Mouse (Mus musculus): ENCODE results near the gene Hfe. TPM values are rescaled to one million over a fixed set of nuclear protein-coding genes. Genes with fewer than 3 reads are reported as not detected.
A peak's percentile ranks its signal among the peaks of the same experiment; 100 is the strongest.

Gene Hfe
- polyA plus RNA-seq (2014; fragmentation: Nextera tagmentation; extraction: Ambion mirVana), result 3.5 and 4.7 TPM in 2 replicates

DNA sequence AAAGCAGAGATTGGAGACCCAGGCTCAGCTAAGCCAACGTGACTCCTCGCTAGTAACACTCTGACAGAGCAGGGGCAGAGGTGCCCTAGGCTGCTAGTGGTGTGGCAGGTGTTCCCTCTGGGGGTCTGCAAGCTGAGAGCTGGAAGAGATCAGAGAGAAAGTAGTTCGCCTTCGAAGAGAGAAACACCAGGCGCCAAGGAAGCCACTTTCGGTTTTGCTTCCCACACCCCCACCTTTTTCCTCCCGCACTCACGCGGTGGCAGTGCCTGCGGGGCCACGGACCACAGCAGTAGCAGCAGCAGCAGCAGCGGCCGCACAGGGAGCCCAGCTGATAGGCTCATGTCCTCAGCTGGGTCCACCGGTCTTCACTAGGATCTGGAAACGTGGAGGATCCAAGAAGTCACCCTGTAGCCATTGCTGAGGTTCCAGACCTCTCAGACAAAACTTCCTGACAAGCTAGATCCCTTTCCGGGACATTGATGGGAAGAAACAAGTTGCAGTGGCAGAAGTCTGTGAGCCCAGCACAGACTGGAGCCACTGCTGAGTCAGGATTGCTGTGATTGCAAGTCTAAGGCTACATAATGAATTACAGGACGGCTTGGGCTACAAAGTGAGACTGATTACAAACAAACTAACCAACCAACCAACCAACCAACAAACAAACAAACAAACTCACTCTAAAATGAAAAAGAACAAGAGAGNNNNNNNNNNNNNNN is at the start of gene Hfe:
Hfe (minus strand) TSS at position 481 of the 716 bp plus-strand sequence.
- DNase-seq (ENCODE audit: low spot score) (peak; percentile 36), ATAC-seq (0 out of 2 replicates have a peak, but pooled peaks have one; percentile 32)
- WGBS, result 5% methylated on average over 17 of the region's 17 CpGs
- no peak within 1 kb of the TSS for H3K27ac ChIP-seq (ENCODE audit: low read depth, low read length)
- H3K9ac ChIP-seq (ENCODE audit: low read length), result peak within 1 kb of the TSS; percentile 54
- H3K4me2 ChIP-seq (ENCODE audit: low read length), result peak within 1 kb of the TSS; percentile 52
- peaks cover 11% of the 10 kb centered on the region; the same call in 1 of the 2 replicates for H3K4me1 ChIP-seq (ENCODE audit: control insufficient read depth, insufficient read depth, low read length)
- no peaks in the 10 kb centered on the region for H3K36me3 ChIP-seq (ENCODE audit: control insufficient read depth, insufficient read depth, low read length)
- H3K27me3 ChIP-seq (replicated peaks; ENCODE audit: control insufficient read depth, insufficient read depth, low read length), result no peaks in the 10 kb centered on the region
- H3K9me3 ChIP-seq (replicated peaks; ENCODE audit: control insufficient read depth, low read length), result no peaks in the 10 kb centered on the region
- H3K4me3 ChIP-seq (ENCODE audit: low read depth, low read length), result peak within 1 kb of the TSS; percentile 20

DNA sequence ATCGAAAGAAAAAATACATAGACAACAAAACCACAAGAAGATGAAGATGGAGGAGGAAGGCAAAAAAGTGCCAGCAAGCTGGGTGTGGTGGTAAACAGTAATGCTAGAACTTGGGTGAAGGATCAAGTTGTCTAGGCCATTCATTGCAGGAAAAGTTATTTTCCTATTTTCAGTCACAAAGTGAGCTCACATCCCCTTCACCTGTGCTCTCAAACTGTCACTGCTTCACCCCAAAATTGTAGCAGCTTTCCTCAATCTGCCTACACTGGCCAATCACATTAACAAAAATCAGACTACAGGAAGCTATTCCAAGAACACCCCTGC is 49.2 kb upstream of the Hfe start:
- Histone ChIP-seq H3K9ac (ENCODE audit: low read length) (peak overlapping the region; percentile 64), H3K4me1 (ENCODE audit: control insufficient read depth, insufficient read depth, low read length) (peaks cover 31% of the 10 kb centered on the region), H3K27ac (ENCODE audit: low read depth, low read length) (peak overlapping the region; percentile 88; the same call in 1 of the 2 replicates), H3K36me3 (ENCODE audit: control insufficient read depth, insufficient read depth, low read length) (no peaks in the 10 kb centered on the region), H3K4me2 (ENCODE audit: low read length) (peak overlapping the region; percentile 89), H3K27me3 (replicated peaks; ENCODE audit: control insufficient read depth, insufficient read depth, low read length) (no peaks in the 10 kb centered on the region), H3K9me3 (replicated peaks; ENCODE audit: control insufficient read depth, low read length) (no peaks in the 10 kb centered on the region), H3K4me3 (ENCODE audit: low read depth, low read length) (peak overlapping the region; percentile 53; the same call in 1 of the 2 replicates)
- DNase-seq (ENCODE audit: low spot score) (no peak), ATAC-seq (no peak)
- WGBS, result 84% methylated on average over 1 of the region's 1 CpGs

DNA sequence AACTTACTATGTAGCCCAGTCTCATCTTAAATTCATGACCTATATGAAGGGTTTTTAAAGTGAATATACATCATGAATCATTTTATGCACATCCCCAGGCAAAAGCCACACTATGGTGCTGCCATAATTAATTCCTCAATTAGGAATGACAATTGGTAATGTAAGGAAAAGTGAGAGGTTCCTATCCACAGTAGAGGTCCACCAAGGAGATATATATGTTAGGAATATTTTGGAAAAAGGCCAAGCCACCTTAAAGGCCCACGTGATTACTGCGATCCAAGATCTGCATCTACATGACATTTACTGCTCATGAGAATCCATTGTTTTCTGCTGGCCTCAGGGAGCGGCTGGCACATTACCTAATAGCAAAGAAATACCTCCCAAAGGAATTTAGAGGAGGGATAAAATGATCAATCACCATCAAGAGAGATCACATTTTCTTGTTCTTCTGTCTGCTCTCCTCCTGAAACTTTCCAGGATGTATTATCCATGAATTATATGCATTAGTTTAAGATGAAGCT is 48.7 kb upstream of the Hfe start:
- no peak overlapping the region for H3K4me2 ChIP-seq (ENCODE audit: low read length)
- no peak overlapping the region for H3K4me3 ChIP-seq (ENCODE audit: low read depth, low read length)
- H3K9ac ChIP-seq (ENCODE audit: low read length), result no peak overlapping the region
- peaks cover 27% of the 10 kb centered on the region for H3K4me1 ChIP-seq (ENCODE audit: control insufficient read depth, insufficient read depth, low read length)
- no peaks in the 10 kb centered on the region for H3K27me3 ChIP-seq (replicated peaks; ENCODE audit: control insufficient read depth, insufficient read depth, low read length)
- H3K36me3 ChIP-seq (ENCODE audit: control insufficient read depth, insufficient read depth, low read length), result no peaks in the 10 kb centered on the region
- 78% methylated on average over 3 of the region's 3 CpGs for WGBS
- no peaks in the 10 kb centered on the region for H3K9me3 ChIP-seq (replicated peaks; ENCODE audit: control insufficient read depth, low read length)
- DNase-seq (ENCODE audit: low spot score) (no peak), ATAC-seq (no peak)
- no peak overlapping the region for H3K27ac ChIP-seq (ENCODE audit: low read depth, low read length)

DNA sequence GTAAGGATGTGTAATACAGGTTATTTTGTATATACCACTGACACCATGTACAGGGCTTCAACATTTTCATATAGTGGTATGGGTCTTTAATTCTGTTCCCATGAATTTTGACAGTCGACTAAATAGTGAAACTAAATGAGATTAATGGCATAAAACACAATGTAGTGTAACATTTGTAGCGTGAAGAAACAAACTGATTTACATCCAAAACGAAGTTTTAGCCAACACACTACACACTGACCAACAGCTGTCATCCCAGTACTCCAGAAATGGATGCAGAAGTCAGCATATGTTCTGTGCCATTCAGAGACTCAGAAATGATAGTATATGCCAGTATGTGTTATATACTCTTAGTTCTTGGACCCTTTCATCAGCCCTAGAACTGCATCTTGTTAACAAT is 47.3 kb upstream of the Hfe start:
- H3K27me3 ChIP-seq (replicated peaks; ENCODE audit: control insufficient read depth, insufficient read depth, low read length), result no peaks in the 10 kb centered on the region
- no peak for ATAC-seq
- H3K4me3 ChIP-seq (ENCODE audit: low read depth, low read length), result no peak overlapping the region
- H3K36me3 ChIP-seq (ENCODE audit: control insufficient read depth, insufficient read depth, low read length), result no peaks in the 10 kb centered on the region
- 43% methylated on average over 3 of the region's 3 CpGs for WGBS
- peak overlapping the region; percentile 67; the same call in 1 of the 2 replicates for H3K4me2 ChIP-seq (ENCODE audit: low read length)
- no peak for DNase-seq (ENCODE audit: low spot score)
- H3K9ac ChIP-seq (ENCODE audit: low read length), result no peak overlapping the region
- no peaks in the 10 kb centered on the region for H3K9me3 ChIP-seq (replicated peaks; ENCODE audit: control insufficient read depth, low read length)
- H3K4me1 ChIP-seq (ENCODE audit: control insufficient read depth, insufficient read depth, low read length), result peaks cover 16% of the 10 kb centered on the region
- no peak overlapping the region for H3K27ac ChIP-seq (ENCODE audit: low read depth, low read length)

DNA sequence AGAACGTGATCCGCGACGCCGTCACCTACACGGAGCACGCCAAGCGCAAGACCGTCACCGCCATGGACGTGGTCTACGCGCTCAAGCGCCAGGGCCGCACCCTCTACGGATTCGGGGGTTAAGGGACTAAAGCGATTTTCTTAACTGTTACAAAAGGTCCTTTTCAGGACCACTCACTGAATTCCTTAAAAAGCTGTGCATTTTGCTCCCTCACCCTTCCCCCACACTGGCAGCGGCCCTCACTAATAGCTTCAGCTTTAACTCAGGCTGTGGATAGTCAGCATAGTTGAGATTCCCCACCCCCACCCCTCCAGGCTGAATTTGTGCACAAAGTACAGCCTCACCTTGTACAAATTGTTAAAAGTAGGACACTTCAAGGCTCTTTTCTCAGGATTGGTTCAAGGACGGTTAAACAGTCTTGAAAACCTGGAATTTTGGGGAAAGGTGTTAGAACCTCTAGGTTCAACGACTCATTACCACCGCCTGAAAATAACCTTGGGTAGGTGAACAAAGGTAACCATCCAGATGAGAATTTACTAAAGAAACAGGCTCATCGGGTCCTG is 46.6 kb upstream of the Hfe start:
- DNase-seq (ENCODE audit: low spot score), result peak; percentile 54

DNA sequence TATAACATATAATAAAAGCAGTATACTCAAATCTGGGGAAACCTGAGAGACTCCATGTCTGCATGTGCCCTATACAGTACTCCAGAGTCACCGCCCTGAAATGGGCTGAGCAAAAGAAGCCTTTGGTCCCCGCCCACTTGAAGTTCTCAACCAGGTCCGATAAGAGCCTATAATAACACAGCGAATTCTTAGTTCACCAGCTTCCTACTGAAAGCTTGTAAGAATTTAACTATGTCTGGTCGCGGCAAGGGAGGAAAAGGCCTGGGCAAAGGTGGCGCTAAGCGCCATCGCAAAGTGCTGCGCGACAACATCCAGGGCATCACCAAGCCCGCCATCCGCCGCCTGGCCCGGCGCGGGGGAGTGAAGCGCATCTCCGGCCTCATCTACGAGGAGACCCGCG is 46.1 kb upstream of the Hfe start, which contains the start of gene Hist1h4b:
Hist1h4b (plus strand) TSS at position 224 of the 400 bp plus-strand sequence.
- H3K27me3 ChIP-seq (replicated peaks; ENCODE audit: control insufficient read depth, insufficient read depth, low read length), result no peaks in the 10 kb centered on the region
- H3K9ac ChIP-seq (ENCODE audit: low read length), result peak within 1 kb of the TSS; percentile 61
- WGBS, result 0% methylated on average over 17 of the region's 22 CpGs

More for the DNA sequence above, 46.6 kb upstream of the Hfe start:
- peak overlapping the region; percentile 85 for H3K27ac ChIP-seq (ENCODE audit: low read depth, low read length)
- no peaks in the 10 kb centered on the region for H3K36me3 ChIP-seq (ENCODE audit: control insufficient read depth, insufficient read depth, low read length)
- H3K4me3 ChIP-seq (ENCODE audit: low read depth, low read length), result peak overlapping the region; percentile 33
- ATAC-seq, result peak; percentile 13; the same call in 1 of the 2 replicates
- H3K27me3 ChIP-seq (replicated peaks; ENCODE audit: control insufficient read depth, insufficient read depth, low read length), result no peaks in the 10 kb centered on the region
- no peaks in the 10 kb centered on the region for H3K9me3 ChIP-seq (replicated peaks; ENCODE audit: control insufficient read depth, low read length)
- H3K4me2 ChIP-seq (ENCODE audit: low read length), result peak overlapping the region; percentile 67
- under 1% methylated on average over 15 of the region's 23 CpGs for WGBS
- peaks cover 17% of the 10 kb centered on the region for H3K4me1 ChIP-seq (ENCODE audit: control insufficient read depth, insufficient read depth, low read length)
- H3K9ac ChIP-seq (ENCODE audit: low read length), result peak overlapping the region; percentile 61

DNA sequence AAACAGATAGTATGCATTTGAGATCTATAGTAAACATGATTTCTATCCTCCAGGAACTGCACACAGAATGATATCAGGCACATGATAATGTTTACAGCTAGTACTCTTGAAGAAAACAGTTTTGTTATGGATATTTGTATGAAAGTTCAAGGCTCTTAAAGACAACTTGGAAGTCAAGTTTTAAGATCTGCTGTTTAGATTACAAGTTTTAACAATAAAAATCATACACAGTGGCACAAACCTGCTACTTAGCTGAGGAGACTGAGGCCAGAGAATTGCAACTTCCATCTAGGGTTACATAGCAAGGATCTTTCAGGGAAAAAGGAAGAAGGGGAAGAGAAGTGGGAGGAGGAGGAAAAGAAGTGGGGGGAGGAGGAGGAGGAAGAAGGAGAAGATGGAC is 44.3 kb upstream of the Hfe start:
- H3K4me1 ChIP-seq (ENCODE audit: control insufficient read depth, insufficient read depth, low read length), result peaks cover 7% of the 10 kb centered on the region
- no peaks in the 10 kb centered on the region for H3K36me3 ChIP-seq (ENCODE audit: control insufficient read depth, insufficient read depth, low read length)
- H3K9me3 ChIP-seq (replicated peaks; ENCODE audit: control insufficient read depth, low read length), result no peaks in the 10 kb centered on the region
- H3K9ac ChIP-seq (ENCODE audit: low read length), result no peak overlapping the region
- no peak for DNase-seq (ENCODE audit: low spot score)
- no peak overlapping the region for H3K4me3 ChIP-seq (ENCODE audit: low read depth, low read length)
- no peaks in the 10 kb centered on the region for H3K27me3 ChIP-seq (replicated peaks; ENCODE audit: control insufficient read depth, insufficient read depth, low read length)
- no peak overlapping the region for H3K27ac ChIP-seq (ENCODE audit: low read depth, low read length)
- ATAC-seq, result no peak
- H3K4me2 ChIP-seq (ENCODE audit: low read length), result no peak overlapping the region

More for the DNA sequence above, 46.1 kb upstream of the Hfe start, which contains the start of gene Hist1h4b:
- Histone ChIP-seq H3K4me3 (ENCODE audit: low read depth, low read length) (peak within 1 kb of the TSS; percentile 33), H3K9me3 (replicated peaks; ENCODE audit: control insufficient read depth, low read length) (no peaks in the 10 kb centered on the region), H3K36me3 (ENCODE audit: control insufficient read depth, insufficient read depth, low read length) (no peaks in the 10 kb centered on the region), H3K27ac (ENCODE audit: low read depth, low read length) (peak within 1 kb of the TSS; percentile 85), H3K4me2 (ENCODE audit: low read length) (peak within 1 kb of the TSS; percentile 67), H3K4me1 (ENCODE audit: control insufficient read depth, insufficient read depth, low read length) (peaks cover 17% of the 10 kb centered on the region)
- DNase-seq (ENCODE audit: low spot score), result peak; percentile 99
- ATAC-seq, result peak; percentile 68

DNA sequence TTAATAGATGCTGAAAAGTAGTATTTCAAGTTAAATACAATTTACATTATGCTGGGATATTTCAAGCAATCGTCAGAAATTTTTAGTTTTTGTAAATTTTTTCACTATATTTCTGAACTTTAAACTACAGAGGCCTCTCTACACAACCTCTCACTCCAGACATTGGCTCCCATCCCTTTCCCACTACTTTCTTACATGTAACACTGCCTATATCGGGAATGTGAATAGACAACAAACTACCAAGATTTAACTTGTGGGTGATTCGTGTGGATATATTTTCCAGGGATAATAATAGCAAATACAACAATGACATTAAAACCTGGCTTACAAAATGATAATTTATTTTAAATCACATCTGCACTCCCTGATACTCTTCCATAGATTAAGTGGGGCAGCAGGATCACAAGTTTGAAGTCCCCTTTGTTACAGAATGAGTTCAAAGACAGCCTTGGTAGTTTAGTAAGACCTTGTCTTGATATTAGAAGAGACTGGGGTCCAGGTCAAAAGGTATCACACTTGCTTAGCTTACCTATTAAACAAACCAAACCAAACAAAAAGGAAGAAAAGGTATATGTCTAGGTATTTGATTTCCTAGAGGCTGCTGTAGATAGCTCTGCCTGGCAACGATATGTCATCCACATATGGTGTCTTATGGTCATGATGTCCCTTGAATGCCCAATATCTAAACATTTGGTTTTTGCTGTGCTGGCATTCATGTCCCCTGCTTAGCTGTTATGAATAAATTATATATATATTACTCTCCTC is 42.8 kb upstream of the Hfe start:
- H3K4me2 ChIP-seq (ENCODE audit: low read length), result peak overlapping the region; percentile 50; the same call in 1 of the 2 replicates
- H3K4me3 ChIP-seq (ENCODE audit: low read depth, low read length), result peak overlapping the region; percentile 26
- no peaks in the 10 kb centered on the region for H3K27me3 ChIP-seq (replicated peaks; ENCODE audit: control insufficient read depth, insufficient read depth, low read length)
- peaks cover 6% of the 10 kb centered on the region for H3K4me1 ChIP-seq (ENCODE audit: control insufficient read depth, insufficient read depth, low read length)
- H3K36me3 ChIP-seq (ENCODE audit: control insufficient read depth, insufficient read depth, low read length), result no peaks in the 10 kb centered on the region
- peak overlapping the region; percentile 54; the same call in 1 of the 2 replicates for H3K9ac ChIP-seq (ENCODE audit: low read length)
- ATAC-seq, result no peak
- peak overlapping the region; percentile 65; the same call in 1 of the 2 replicates for H3K27ac ChIP-seq (ENCODE audit: low read depth, low read length)
- 41% methylated on average over 4 of the region's 4 CpGs for whole genome bisulfite sequencing
- no peaks in the 10 kb centered on the region for H3K9me3 ChIP-seq (replicated peaks; ENCODE audit: control insufficient read depth, low read length)
- DNase-seq (ENCODE audit: low spot score), result no peak

Data from forebrain, embryonic 14.5 days (tissue).